Mouse (Mus musculus) kidney, postnatal 0 days (tissue): ENCODE measurements around the gene Desi1. TPM values are rescaled to one million over a fixed set of nuclear protein-coding genes. Genes with fewer than 3 reads are reported as not detected.
A peak's percentile ranks its signal among the peaks of the same experiment; 100 is the strongest.

Source experiments
- ATAC-seq: fragments of 200-750 bp; cut with Nextera tagmentation; replicated peaks from 2 replicates; pipeline ENCODE4 v1.8.0; 2017; ENCODE audit warnings: low read depth, moderate number of reproducible peaks, moderate TSS enrichment, moderate library complexity; ENCODE audit not compliant: low FRiP score
- DNase-seq: peaks from one replicate; pipeline ENCODE4 v3.0.0-alpha.2; 2016; ENCODE audit warnings: low spot score
- H3K27ac ChIP-seq: fragments of 300-500 bp; sonication (generic); 2 replicates; pipeline ENCODE4 v1.5.1; 2014; ENCODE audit warnings: mild to moderate bottlenecking
- H3K27me3 ChIP-seq: fragments of 300-500 bp; sonication (generic); 2 replicates; pipeline ENCODE4 v1.6.1; 2014; ENCODE audit warnings: low read length, mixed read lengths; ENCODE audit not compliant: insufficient read depth
- H3K36me3 ChIP-seq: fragments of 300-500 bp; sonication (generic); 2 replicates; pipeline ENCODE4 v1.6.1; 2014; ENCODE audit warnings: low read length, mixed read lengths; ENCODE audit not compliant: insufficient read depth
- H3K4me1 ChIP-seq: fragments of 300-500 bp; sonication (generic); replicated peaks from 2 replicates; pipeline ENCODE4 v1.6.1; 2014; ENCODE audit warnings: antibody characterized with exemption, low read length, mixed read lengths; ENCODE audit not compliant: insufficient read depth
- H3K4me2 ChIP-seq: fragments of 300-500 bp; sonication (generic); 2 replicates; pipeline ENCODE4 v1.6.1; 2014; ENCODE audit warnings: mild to moderate bottlenecking, low read length, moderate library complexity, mixed read lengths
- H3K4me3 ChIP-seq: fragments of 300-500 bp; sonication (generic); replicated peaks from 2 replicates; pipeline ENCODE4 v1.5.1; 2014; ENCODE audit warnings: low read depth, low read length
- H3K9ac ChIP-seq: fragments of 300-500 bp; sonication (generic); 2 replicates; pipeline ENCODE4 v1.6.1; 2014; ENCODE audit warnings: low read depth, low read length
- H3K9me3 ChIP-seq: fragments of 300-500 bp; sonication (generic); replicated peaks from 2 replicates; pipeline ENCODE4 v1.6.1; 2016; ENCODE audit warnings: low read length, inconsistent platforms, mixed read lengths
- CTCF ChIP-seq: IDR thresholded peaks from 2 replicates; pipeline ENCODE4 v1.5.1; 2016; ENCODE audit warnings: antibody characterized with exemption, low read depth, mild to moderate bottlenecking, moderate library complexity
- WGBS: fragments of 180-500 bp; shearing (Covaris S2); extraction: QIAGEN DNeasy Blood & Tissue Kit; methylation state at CpG from one replicate; pipeline ENCODE4 v1.1.7; 2014; 5-methylcytosine and 5-hydroxymethylcytosine counted together
- polyA plus RNA-seq: library from polyadenylated mRNA; unstranded; fragments of >200 nt; fragmentation: Nextera tagmentation; extraction: Ambion mirVana; gene quantifications from 2 replicates; pipeline ENCODE4 v1.2.1, GENCODE M21; 2015

Desi1 gene
- polyA plus RNA-seq, 1 experiment from 2014 or later: 21.1 TPM

GRCm38 (mm10) chr15:81949076-81949475, 84.6 kb downstream of the Desi1 start:
- H3K27me3 ChIP-seq: no peaks in the 10 kb centered on the region
- H3K4me1 ChIP-seq: no peaks in the 10 kb centered on the region
- no peak overlapping the region for H3K27ac ChIP-seq
- DNase-seq (no peak), ATAC-seq (no peak)
- WGBS: 73% methylated on average over 10 of the region's 10 CpGs
- no peaks in the 10 kb centered on the region for H3K9me3 ChIP-seq
- H3K36me3 ChIP-seq: peaks cover 13% of the 10 kb centered on the region; the same call in 1 of the 2 replicates
- TF ChIP-seq CTCF: no peak
- H3K9ac ChIP-seq: no peak overlapping the region
- H3K4me2 ChIP-seq: no peak overlapping the region
- no peak overlapping the region for H3K4me3 ChIP-seq

DNA sequence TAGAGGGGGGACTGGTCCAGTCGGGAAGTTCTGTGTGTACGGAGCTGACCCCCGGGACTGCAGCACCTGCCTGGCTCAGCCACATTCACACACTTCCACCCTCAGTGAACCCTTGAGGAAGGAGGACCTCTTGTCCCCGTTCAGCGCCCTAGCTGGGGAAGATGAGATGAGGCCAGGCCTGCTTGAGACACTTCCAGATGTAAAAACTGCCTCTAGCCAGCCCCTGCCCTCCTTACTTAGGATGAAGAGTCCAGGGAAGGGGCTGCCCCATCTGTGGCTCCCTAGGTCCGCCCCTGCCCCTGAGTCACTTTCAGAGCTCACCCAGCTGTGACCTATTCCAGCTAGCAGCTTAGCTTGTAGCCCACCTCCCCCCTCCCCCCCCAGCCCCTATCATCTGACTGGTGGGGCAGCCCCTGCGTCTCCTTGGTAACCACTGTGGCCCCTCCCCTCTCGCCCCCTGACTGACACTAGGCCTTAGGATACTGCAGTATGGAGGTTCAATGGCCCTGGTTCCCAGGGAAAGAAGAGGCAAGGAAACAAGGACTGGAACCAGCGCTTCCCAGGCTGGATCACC, 90.4 kb downstream of the Desi1 start:
- TF ChIP-seq CTCF: no peak
- ATAC-seq: peak; percentile 59
- Histone ChIP-seq H3K4me2 (no peak overlapping the region), H3K4me1 (no peaks in the 10 kb centered on the region; the same call in 1 of the 2 replicates), H3K27ac (no peak overlapping the region), H3K9me3 (no peaks in the 10 kb centered on the region), H3K27me3 (no peaks in the 10 kb centered on the region), H3K36me3 (0 out of 2 replicates have a peak, but pooled peaks cover 4% of the 10 kb centered on the region), H3K9ac (no peak overlapping the region), H3K4me3 (no peak overlapping the region)
- peak; percentile 42 for DNase-seq
- whole genome bisulfite sequencing: 16% methylated on average over 9 of the region's 9 CpGs

Other genes with a start within 250 kb of the Desi1 start
- 17.9 and 19.9 TPM in 2 replicates for gene Tef, start 231.4 kb downstream of the Desi1 start, polyA plus RNA-seq
- 22.5 and 27.7 TPM in 2 replicates for gene Tob2, start 175.1 kb downstream of the Desi1 start, polyA plus RNA-seq
- gene Phf5a, start 162.0 kb downstream of the Desi1 start, polyA plus RNA-seq: 103 and 110 TPM in 2 replicates
- gene Aco2, start 161.6 kb downstream of the Desi1 start, polyA plus RNA-seq: 263 and 285 TPM in 2 replicates
- 122 and 129 TPM in 2 replicates for gene Polr3h, start 107.6 kb downstream of the Desi1 start, polyA plus RNA-seq
- gene Csdc2, start 97.1 kb downstream of the Desi1 start, polyA plus RNA-seq: 20.4 and 23.1 TPM in 2 replicates
- gene Pmm1, start 72.9 kb downstream of the Desi1 start, polyA plus RNA-seq: 27.1 and 27.8 TPM in 2 replicates
- not detected in 2 replicates for gene 1700029P11Rik, start 53.3 kb downstream of the Desi1 start, polyA plus RNA-seq
- 45.2 and 53.6 TPM in 2 replicates for gene Xrcc6, start 46.0 kb downstream of the Desi1 start, polyA plus RNA-seq
- 215 and 225 TPM in 2 replicates for gene Snu13, start 13.7 kb upstream of the Desi1 start, polyA plus RNA-seq
- not detected in 2 replicates for gene 4930407I10Rik, start 25.3 kb upstream of the Desi1 start, polyA plus RNA-seq
- gene Mei1, start 36.1 kb upstream of the Desi1 start, polyA plus RNA-seq: 0.09 TPM in 1 of 2 replicates, not detected in the other
- 10.7 and 11.9 TPM in 2 replicates for gene Ccdc134, start 94.1 kb upstream of the Desi1 start, polyA plus RNA-seq
- gene Srebf2, start 113.3 kb upstream of the Desi1 start, polyA plus RNA-seq: 89.0 and 98.5 TPM in 2 replicates
- gene Shisa8, start 179.0 kb upstream of the Desi1 start, polyA plus RNA-seq: 0.66 and 0.96 TPM in 2 replicates
- 0.09 TPM in 1 of 2 replicates, not detected in the other for gene Tnfrsf13c, start 190.5 kb upstream of the Desi1 start, polyA plus RNA-seq
- gene Cenpm, start 210.9 kb upstream of the Desi1 start, polyA plus RNA-seq: 45.0 and 46.4 TPM in 2 replicates
- not detected in 2 replicates for gene 1500009C09Rik, start 218.5 kb upstream of the Desi1 start, polyA plus RNA-seq
- 4.2 and 4.8 TPM in 2 replicates for gene Sept3, start 241.0 kb upstream of the Desi1 start, polyA plus RNA-seq